Mouse (Mus musculus) olfactory bulb, adult 2 months (tissue): ENCODE data around the gene 1700080E11Rik. TPM values are rescaled to one million over a fixed set of nuclear protein-coding genes. Genes with fewer than 3 reads are reported as not detected.

ENCODE experiments used
- H3K27ac ChIP-seq: fragments of 200-500 bp; 2 replicates; pipeline ENCODE4 v1.5.1; 2012; ENCODE audit warnings: low read depth, low read length; ENCODE audit not compliant: insufficient read depth
- H3K4me1 ChIP-seq: fragments of 200-500 bp; 2 replicates; pipeline ENCODE4 v1.6.1; 2012; ENCODE audit warnings: low read length; ENCODE audit not compliant: control insufficient read depth, insufficient read depth
- H3K4me3 ChIP-seq: fragments of 200-500 bp; 2 replicates; pipeline ENCODE4 v1.5.1; 2012; ENCODE audit warnings: mild to moderate bottlenecking, low read depth, low read length, moderate library complexity; ENCODE audit not compliant: insufficient read depth
- CTCF ChIP-seq: fragments of 200-500 bp; IDR thresholded peaks from 2 replicates; pipeline ENCODE4 v1.5.1; 2012; ENCODE audit warnings: low read depth, mild to moderate bottlenecking, low read length, moderate library complexity; ENCODE audit not compliant: insufficient read depth
- POLR2A ChIP-seq: fragments of 200-500 bp; IDR thresholded peaks from 2 replicates; pipeline ENCODE4 v1.6.1; 2012; ENCODE audit warnings: mild to moderate bottlenecking, low read depth, low read length, moderate library complexity; ENCODE audit not compliant: insufficient read depth
- WGBS: fragments of 180-500 bp; shearing (Covaris S2); methylation state at CpG from one replicate; pipeline ENCODE4 v1.1.7; 2018; 5-methylcytosine and 5-hydroxymethylcytosine counted together
- polyA plus RNA-seq: library from polyadenylated mRNA; stranded (reverse); fragments of >200 nt; gene quantifications from 2 replicates; pipeline ENCODE4 v1.2.4, GENCODE M21; 2012; ENCODE audit warnings: low replicate concordance; ENCODE audit not compliant: missing spikeins, insufficient read depth, insufficient read length

The 1700080E11Rik gene
- polyA plus RNA-seq, 1 experiment: not detected

- Histone ChIP-seq H3K4me3 (no peak overlapping the region), H3K4me1 (peaks cover 9% of the 10 kb centered on the region; the same call in 1 of the 2 replicates), H3K27ac (peak overlapping the region; percentile 61; the same call in 1 of the 2 replicates)
- TF ChIP-seq POLR2A (no peak), CTCF (no peak)
- WGBS: 49% methylated on average over 5 of the region's 5 CpGs
Measured at GRCm38 (mm10) chr9:105103893-105104292, 41.0 kb downstream of the 1700080E11Rik start.

- H3K27ac ChIP-seq: no peak overlapping the region
- peaks cover 9% of the 10 kb centered on the region; the same call in 1 of the 2 replicates for H3K4me1 ChIP-seq
- TF ChIP-seq CTCF (no peak), POLR2A (no peak)
- H3K4me3 ChIP-seq: no peak overlapping the region
- 76% methylated on average over 1 of the region's 1 CpGs for WGBS
Measured at GRCm38 (mm10) chr9:105101911-105102310, 43.0 kb downstream of the 1700080E11Rik start.

- Histone ChIP-seq H3K4me1 (peaks cover 9% of the 10 kb centered on the region; the same call in 1 of the 2 replicates), H3K4me3 (0 out of 2 replicates have a peak overlapping the region, but pooled peaks have one; percentile 13), H3K27ac (no peak overlapping the region)
- TF ChIP-seq POLR2A: no peak
- TF ChIP-seq CTCF: no peak
- WGBS: 43% methylated on average over 15 of the region's 15 CpGs
Measured at GRCm38 (mm10) chr9:105100807-105101570, 43.9 kb downstream of the 1700080E11Rik start.

Other genes starting within 250 kb of the 1700080E11Rik start
- 121 and 370 TPM in 2 replicates for gene Mrpl3, start 91.9 kb downstream of the 1700080E11Rik start, polyA plus RNA-seq
- gene Nudt16, start 13.3 kb downstream of the 1700080E11Rik start, polyA plus RNA-seq: not detected in 2 replicates